Mouse (Mus musculus) kidney, adult 18-20 months (tissue): Measurements from ENCODE around the gene Olfr1412.

ENCODE experiments used
- DNase-seq: peaks from one replicate; pipeline ENCODE4 v3.0.0; 2021

Olfr1412 gene

GRCm38 (mm10) chr1:92638181-92638580 is 52.6 kb downstream of the Olfr1412 start:
- DNase-seq = no peak

DNA sequence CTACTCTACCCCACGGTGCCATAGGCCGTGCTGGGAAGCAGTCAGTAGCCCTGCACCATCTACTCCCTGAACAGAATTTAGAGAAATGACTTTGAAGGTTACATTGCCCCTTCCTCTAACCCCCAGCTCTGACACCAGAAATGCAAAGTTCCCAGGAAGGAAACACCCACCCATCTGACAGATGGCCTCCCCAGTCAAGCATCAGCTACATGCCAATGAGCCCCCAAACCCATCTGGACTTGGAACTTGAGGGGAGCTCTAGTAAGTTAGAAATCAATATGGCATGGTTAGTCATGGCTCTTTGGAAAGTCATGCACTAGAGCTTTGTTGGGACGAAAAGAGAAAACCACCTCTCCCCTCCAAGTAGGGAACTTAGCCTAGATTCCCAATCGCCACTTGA is 53.2 kb downstream of the Olfr1412 start:
- DNase-seq = no peak

GRCm38 (mm10) chr1:92640393-92640792 is 54.8 kb downstream of the Olfr1412 start:
- no peak for DNase-seq
